ENCODE assay signal across 9 mouse cellular contexts in the genomic region with DNA sequence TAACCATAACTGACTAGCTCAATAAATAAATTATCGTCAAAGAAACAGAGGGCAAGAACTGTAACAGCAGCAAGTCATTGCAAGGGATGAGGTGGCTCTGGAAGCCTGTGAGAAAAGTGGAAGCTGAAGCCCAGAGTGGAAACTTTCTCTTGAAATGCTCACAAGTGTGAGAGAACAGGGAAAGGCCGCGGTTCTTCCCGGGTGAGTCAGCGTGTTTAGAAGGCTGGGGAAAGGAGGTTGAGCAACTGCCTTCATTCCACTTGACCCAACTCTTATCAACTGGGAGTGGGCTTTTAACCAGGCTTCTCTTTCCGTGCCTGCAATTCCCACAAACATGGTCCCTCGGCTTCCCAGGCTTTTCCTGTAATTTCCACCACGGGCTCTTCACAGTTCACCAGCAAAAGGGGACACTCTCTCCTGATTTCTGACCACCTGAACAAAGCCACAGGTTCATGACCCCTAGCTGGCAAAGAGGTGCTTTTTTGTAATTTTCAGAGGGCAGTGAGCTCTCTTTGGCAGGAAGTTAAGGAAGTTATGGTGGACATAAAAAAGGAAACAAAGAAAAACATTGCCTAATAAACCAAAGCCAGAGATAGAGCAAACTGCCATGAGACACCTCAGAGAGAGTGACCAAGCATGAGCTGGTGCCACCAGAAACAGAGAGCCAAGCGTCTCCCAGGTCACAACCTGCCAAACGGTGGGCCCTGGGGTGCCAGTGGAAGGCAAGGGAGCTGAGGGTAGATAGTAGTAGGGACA. TPM values are rescaled to one million over a fixed set of nuclear protein-coding genes. Genes with fewer than 3 reads are reported as not detected.
DNase-seq lines count a peak whose midpoint lies in the region; ATAC-seq and TF ChIP-seq lines count a peak whose summit lies in the region.
"Had no signal": no experiment of that assay in that cellular context is flagged by ENCODE, and none has a peak within 500 bp of the region (broad histone marks: within the 10 kb centered on the region; RNA-seq: fewer than 3 reads in every experiment).

No protein-coding gene starts in this region.

- H3K9me3 ChIP-seq in hindbrain, embryonic 13.5 days, result no peaks in the 10 kb centered on the region

- no peak overlapping the region for H3K4me3 ChIP-seq in bone marrow, adult 2 months (replicated peaks; ENCODE audit: control insufficient read depth, low read depth, low read length)
- H3K4me3 ChIP-seq in hindbrain, embryonic 13.5 days, result no peak overlapping the region

- peak; percentile 69 for DNase-seq in Muller cell, postnatal 12 days (ENCODE audit: inconsistent ontology term)
- peak; percentile 63 for DNase-seq in heart, postnatal 25 days (ENCODE audit: low spot score)
- peak; percentile 89 for DNase-seq in lung, postnatal 25 days (ENCODE audit: low spot score)
- DNase-seq in kidney, postnatal 10 days, result no peak
- no peak for DNase-seq in cerebellum, adult 11-12 months
- DNase-seq: spleen, adult 18-20 months had no signal

- no peak for ATAC-seq in hindbrain, embryonic 13.5 days (ENCODE audit: low FRiP score)
- ATAC-seq: activated CD4-positive, CD25-positive, alpha-beta regulatory T cell, adult 4 months had no signal

- intact Hi-C loops in heart, postnatal 25 days (cut with DNase I), result no loop called here

- WGBS in bone marrow, adult 2 months, result 18% methylated on average over 10 of the region's 10 CpGs
- 91% methylated on average over 10 of the region's 10 CpGs for WGBS in hindbrain, embryonic 13.5 days

- H3K4me2 ChIP-seq in hindbrain, embryonic 13.5 days, result no peak overlapping the region

- H3K4me1 ChIP-seq in bone marrow, adult 2 months (ENCODE audit: control insufficient read depth, insufficient read depth, low read length), result peaks cover 3% of the 10 kb centered on the region; the same call in 1 of the 2 replicates
- no peaks in the 10 kb centered on the region for H3K4me1 ChIP-seq in hindbrain, embryonic 13.5 days (replicated peaks)

- no peak for TF ChIP-seq POLR2A in bone marrow, adult 2 months (IDR thresholded peaks at IDR 0.05; ENCODE audit: borderline replicate concordance, control insufficient read depth, low read depth, low read length)

- H3K36me3 ChIP-seq in hindbrain, embryonic 13.5 days, result no peaks in the 10 kb centered on the region

- H3K27ac ChIP-seq in bone marrow, adult 2 months (ENCODE audit: control insufficient read depth, insufficient read depth, low read depth, low read length, poor library complexity), result peak overlapping the region; percentile 76
- H3K27ac ChIP-seq in hindbrain, embryonic 13.5 days, result no peak overlapping the region

- no peaks in the 10 kb centered on the region for H3K27me3 ChIP-seq in hindbrain, embryonic 13.5 days

- TF ChIP-seq CTCF in bone marrow, adult 2 months (IDR thresholded peaks at IDR 0.05; ENCODE audit: control insufficient read depth, insufficient read depth, low read length), result no peak

- no peak overlapping the region for H3K9ac ChIP-seq in hindbrain, embryonic 13.5 days

RNA-seq across cellular contexts. Expression of gene Nod1, which starts 17.6 kb away (rescaled TPM):
- 4.7 and 10.1 TPM in 2 replicates for polyA plus RNA-seq in bone marrow, adult 2 months (2011; ENCODE audit: insufficient read depth, insufficient read length, low replicate concordance, missing spikeins)
- total RNA-seq in heart, postnatal 25 days (2021), result 10 to 100 TPM; 17.1 to 19.6 TPM
- polyA plus RNA-seq in hindbrain, embryonic 13.5 days (2015; fragmentation: Nextera tagmentation; extraction: Ambion mirVana), result 2.4 TPM in 2 replicates

RNA-seq across cellular contexts. Expression of gene Ggct, which starts 37.9 kb away (rescaled TPM):
- 3.0 and 13.2 TPM in 2 replicates for polyA plus RNA-seq in bone marrow, adult 2 months (2011; ENCODE audit: insufficient read depth, insufficient read length, low replicate concordance, missing spikeins)
- 10 to 100 TPM; 21.8 to 26.1 TPM for total RNA-seq in heart, postnatal 25 days (2021)
- 14.8 and 15.3 TPM in 2 replicates for polyA plus RNA-seq in hindbrain, embryonic 13.5 days (2015; fragmentation: Nextera tagmentation; extraction: Ambion mirVana)

Comparison
In these comparisons a context has a peak if more than half of its experiments do, and no peak if none do; other contexts are left out.
1. DNase-seq: peak in Muller cell, postnatal 12 days (single experiment), heart, postnatal 25 days (single experiment) and lung, postnatal 25 days (single experiment); none in kidney, postnatal 10 days (single experiment) and cerebellum, adult 11-12 months (single experiment).